Mouse (Mus musculus) megakaryocyte-erythroid progenitor cell, adult 5-6 weeks (primary cell): ENCODE measurements around the gene Mapt. TPM values are rescaled to one million over a fixed set of nuclear protein-coding genes. Genes with fewer than 3 reads are reported as not detected.

Experiments used
- ATAC-seq: replicated peaks from 2 replicates; pipeline ENCODE4 v1.8.0; 2016; ENCODE audit warnings: mild to moderate bottlenecking, inconsistent platforms; ENCODE audit not compliant: severe bottlenecking, poor library complexity, low FRiP score, low TSS enrichment
- total RNA-seq, 2 experiments: library from RNA; stranded (forward) in 1 of 2; stranded (reverse) in 1 of 2; fragments of 200-1000, 215-1000 nt in 1 of 2; fragments of >200 nt in 1 of 2; fragmentation: Nextera tagmentation in 1 of 2; gene quantifications; 2 replicates each; pipeline ENCODE4 v1.2.3; 2014 to 2017

Mapt gene
- total RNA-seq, 2 experiments from 2014 or later: 0.23 to 3.4 TPM

- ATAC-seq: no peak
These were observed 38.2 kb downstream of the Mapt start for GRCm38 (mm10) chr11:104269385-104269822.

- ATAC-seq: no peak
These were observed 39.3 kb downstream of the Mapt start for GRCm38 (mm10) chr11:104270452-104270851.

DNA sequence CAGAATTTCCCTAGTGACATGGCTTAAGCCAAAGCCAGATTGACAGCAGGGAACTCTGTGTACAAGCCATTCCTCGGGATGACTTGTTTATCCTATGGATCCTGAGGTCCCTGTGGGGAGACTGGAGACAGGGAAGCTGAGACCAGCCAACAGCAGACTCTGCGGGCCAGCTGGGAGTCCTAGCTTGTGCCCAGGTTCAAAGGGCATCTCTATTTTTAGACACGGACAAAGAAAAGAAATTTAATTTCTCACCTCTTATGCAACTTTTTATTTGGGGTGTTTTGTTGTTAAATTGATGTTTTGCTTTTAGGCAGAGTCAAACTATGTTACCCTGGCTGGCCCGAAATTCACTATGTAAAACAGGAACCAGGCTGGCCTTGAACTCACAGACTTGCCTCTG is 39.7 kb downstream of the Mapt start:
- no peak for ATAC-seq

DNA sequence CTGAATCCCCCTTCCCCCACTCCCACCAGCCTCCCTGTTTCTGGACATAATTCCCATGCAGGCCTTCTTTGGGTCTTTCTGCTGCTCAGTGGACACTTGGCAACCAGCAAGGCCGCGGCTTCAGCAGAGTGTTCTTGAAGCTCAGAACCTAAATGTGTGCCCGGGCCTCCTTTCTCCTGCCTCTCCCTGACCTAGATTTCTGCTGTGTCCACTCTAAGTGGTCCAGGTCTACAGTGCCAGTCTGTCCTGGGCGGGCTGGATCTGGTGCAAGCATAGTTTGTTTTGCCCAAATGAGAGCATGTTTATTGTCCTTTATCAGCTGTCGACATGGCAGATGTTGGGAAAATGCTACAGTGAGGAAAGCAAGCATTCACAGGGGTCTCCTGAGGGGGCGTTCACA is 40.7 kb downstream of the Mapt start:
- no peak for ATAC-seq

GRCm38 (mm10) chr11:104272352-104272751 is 41.2 kb downstream of the Mapt start:
- no peak for ATAC-seq

GRCm38 (mm10) chr11:104275765-104276164 is 44.6 kb downstream of the Mapt start:
- ATAC-seq: no peak

GRCm38 (mm10) chr11:104278222-104278621 is 47.0 kb downstream of the Mapt start:
- peak; percentile 67 for ATAC-seq

GRCm38 (mm10) chr11:104279049-104279448 is 47.9 kb downstream of the Mapt start:
- ATAC-seq: no peak

DNA sequence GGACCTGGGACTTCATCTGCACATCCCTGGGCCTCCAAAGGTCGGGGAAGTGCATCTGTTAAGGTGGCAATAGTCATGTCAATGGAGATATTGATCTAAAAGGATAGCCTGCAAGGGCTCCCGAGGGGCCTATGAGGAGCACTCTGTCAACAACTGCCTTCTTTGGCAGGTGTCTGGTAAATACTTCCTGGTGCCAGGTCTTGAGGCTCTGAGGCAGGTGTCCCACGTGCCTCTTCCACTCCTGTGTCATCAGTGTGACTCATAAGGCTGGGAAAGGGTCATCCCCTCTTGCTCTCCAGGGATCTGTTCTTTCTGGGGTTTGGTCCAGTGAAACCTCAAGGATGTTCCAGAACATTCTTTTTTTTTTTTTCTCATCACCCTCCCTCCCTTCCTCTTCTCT is 48.3 kb downstream of the Mapt start:
- ATAC-seq: no peak

- ATAC-seq: no peak
These were observed 50.3 kb downstream of the Mapt start for GRCm38 (mm10) chr11:104281501-104281900.

DNA sequence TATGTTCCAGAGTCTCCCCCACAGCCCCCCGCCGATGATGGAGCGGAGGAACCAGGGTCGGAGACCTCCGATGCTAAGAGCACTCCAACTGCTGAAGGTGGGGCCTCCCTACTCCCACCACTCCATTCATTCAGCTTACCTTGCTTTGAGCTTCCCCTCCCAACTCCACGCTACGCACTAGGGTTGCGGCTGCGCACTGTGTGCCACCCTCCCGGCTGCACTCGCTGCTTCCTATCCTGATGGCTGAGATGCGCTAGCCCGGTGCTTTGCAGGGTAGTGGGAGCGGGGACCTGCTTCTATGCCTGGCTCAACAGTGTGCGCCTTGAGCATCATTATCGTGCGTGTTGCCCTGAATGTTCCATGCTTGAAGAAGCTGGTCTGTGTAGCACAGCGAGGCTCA is 55.9 kb downstream of the Mapt start:
- ATAC-seq: no peak

- ATAC-seq: no peak
These were observed 57.6 kb downstream of the Mapt start for GRCm38 (mm10) chr11:104288835-104289198.

DNA sequence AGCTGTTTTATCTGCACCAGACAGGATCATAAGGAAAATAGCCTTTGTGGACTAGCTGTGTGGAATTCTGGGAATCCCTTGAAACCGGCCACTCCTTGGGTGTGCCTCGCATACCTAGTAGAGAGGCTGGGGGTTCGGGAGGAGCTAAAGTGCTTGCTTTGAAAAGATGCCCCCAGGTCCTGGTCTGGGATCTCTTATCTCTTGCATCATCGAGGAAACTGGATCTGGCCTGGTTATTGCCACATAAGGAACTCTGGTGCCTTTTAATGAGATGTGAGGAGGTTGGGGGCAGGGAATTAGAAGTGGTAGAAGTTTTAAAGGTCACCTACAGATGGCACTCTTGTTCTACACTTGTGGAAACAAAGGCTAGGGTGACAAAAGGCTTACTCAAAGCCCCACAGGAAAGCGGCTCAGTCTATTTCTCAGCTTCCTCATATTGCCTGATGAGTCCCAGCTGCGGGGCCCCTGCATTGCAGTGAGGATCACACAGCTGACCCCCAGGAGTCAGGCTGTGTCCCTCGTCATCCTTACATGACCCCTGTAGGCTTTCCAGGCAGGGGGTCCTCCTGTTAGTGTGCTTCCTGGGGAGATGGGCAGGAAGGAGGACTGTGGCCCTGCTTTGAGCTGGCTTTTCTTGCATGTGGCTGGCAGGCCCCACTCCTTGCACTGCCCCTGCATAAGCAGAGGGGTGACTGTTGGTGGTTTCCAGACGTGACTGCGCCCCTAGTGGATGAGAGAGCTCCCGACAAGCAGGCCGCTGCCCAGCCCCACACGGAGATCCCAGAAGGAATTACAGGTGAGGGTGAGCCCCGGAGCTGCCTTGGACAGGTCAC is 58.2 kb downstream of the Mapt start:
- peak; percentile 60 for ATAC-seq

GRCm38 (mm10) chr11:104292443-104293220 is 61.4 kb downstream of the Mapt start:
- ATAC-seq: peak; percentile 11

- peak; percentile 81 for ATAC-seq
These were observed 62.1 kb downstream of the Mapt start for GRCm38 (mm10) chr11:104293241-104293640.

- ATAC-seq: no peak
These were observed 64.0 kb downstream of the Mapt start for GRCm38 (mm10) chr11:104295145-104295544.

- ATAC-seq: no peak
These were observed 64.5 kb downstream of the Mapt start for GRCm38 (mm10) chr11:104295656-104296055.

- ATAC-seq: no peak
These were observed 66.5 kb downstream of the Mapt start for GRCm38 (mm10) chr11:104297671-104298070.

GRCm38 (mm10) chr11:104302628-104303027 is 71.4 kb downstream of the Mapt start:
- ATAC-seq: peak; percentile 40

DNA sequence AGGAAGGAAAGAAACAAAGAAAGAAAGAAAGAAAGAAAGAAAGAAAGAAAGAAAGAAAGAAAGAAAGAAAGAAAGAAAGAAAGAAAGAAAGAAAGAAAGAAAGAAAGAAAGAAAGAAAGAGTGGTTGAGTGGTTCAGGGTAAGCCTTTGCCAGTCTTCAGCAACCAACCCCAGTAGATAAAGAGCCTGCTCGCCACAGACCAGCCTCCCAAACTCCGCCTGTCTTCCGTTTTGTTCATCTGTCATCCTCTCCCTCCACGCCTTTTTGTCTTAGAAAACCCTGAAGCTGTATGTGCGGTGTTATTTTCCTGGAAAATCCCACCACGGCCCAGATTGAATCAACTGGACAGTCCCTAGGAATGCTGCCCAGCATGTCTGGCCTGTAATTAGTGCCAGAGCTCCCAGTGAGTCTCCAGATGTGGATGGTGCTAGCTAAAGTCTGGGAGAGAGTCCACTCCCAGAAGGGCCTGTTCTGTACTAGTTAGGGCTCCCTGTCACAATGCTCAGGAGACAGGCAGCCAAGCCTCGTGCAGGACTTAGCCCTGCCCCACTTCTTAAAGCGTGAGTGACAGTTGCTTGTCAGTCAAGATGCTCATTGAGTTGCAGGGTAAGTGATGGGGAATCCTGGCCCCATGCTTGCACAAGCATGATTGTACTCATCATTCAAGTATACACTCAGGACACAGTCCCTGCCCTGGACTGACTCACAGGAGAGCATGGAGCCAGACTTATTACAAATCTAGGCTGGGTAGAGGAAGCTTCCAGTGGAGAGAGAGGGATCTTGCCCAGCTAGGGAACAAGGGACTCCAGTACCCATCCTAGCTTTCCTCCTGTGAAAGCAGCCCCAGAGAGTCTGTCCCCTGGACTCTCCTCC is 72.1 kb downstream of the Mapt start:
- peak; percentile 42; the same call in 1 of the 2 replicates for ATAC-seq
